Mouse (Mus musculus) CD4-positive, CD25-positive, alpha-beta regulatory T cell, adult 4 months (primary cell): ENCODE measurements around the gene Cdkn3. TPM values are rescaled to one million over a fixed set of nuclear protein-coding genes. Genes with fewer than 3 reads are reported as not detected.
"Not testable (repeated sequence)": the region's sequence is repeated elsewhere in the genome, so short reads cannot be mapped to it uniquely, and the experiment has no call there.

Experiments
- ATAC-seq: one replicate; pipeline ENCODE4 v1.8.0; 2017
- polyA plus RNA-seq, 2 experiments: library from polyadenylated mRNA; unstranded; fragments of 100-300 nt; shearing (Covaris generic); gene quantifications; one replicate each; pipeline ENCODE4 v1.2.1; 2017

Gene Cdkn3
- 10 to 100 TPM in 1 of 2 experiments, 1 to 10 TPM in 1; 6.0 to 11.7 TPM for polyA plus RNA-seq

DNA sequence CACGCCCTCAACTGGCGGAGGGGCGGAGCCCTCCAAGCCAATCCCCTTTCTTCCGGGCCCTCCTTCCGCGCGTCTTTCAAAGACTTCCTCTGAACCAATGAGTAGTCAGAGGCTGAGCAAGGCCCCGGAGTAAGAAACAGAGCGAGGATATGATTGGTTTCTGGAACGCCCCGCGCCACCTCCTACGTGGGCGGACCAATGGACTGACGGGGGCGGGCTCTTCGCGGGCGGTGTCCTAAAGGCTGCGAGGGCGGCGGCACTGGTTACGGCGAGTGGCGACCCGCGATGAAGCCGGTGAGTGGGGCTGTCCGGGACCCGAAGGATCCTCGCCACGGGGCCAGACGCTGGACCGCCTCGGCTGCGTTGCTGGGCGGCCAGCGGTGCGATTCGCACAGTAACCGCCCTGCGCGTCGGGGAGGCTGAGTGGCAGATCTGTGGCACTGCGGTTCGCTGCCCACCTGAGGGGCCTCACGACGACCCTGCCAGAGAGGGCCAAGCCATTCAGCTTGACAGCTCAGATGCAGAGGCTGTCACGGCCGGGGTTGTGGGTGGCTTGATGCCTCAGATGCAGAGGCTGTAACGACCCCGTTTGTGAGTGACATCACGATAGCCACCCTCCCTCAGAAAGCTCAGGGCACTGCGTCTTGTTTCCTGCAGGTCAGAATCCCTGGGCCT lies at the start of gene Cdkn3:
Gene Cdkn3 (plus strand): TSS at position 187 of the 675 bp plus-strand sequence.
- peak; percentile 100 for ATAC-seq

DNA sequence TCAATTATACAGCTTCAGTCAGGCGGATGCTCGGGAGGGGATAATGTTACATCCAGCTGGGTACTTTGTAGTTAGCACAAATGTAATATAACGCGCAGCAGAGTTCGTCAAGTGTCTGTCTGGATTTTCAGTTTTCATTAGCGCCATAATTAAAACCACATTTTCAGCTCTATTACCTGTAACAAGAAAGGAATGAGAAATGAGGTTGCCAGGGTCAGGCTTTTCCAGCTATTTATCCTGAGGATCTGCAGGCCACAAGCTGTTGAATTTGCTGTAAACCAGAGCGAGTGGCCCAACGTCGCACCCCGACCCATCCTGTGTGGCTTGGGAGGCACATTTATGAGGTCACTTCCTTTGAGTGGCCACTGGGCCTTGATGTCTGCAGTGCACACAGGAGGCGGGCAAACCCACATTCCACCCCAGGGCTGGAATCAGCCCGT lies 41.8 kb upstream of the Cdkn3 start:
- ATAC-seq = no peak

DNA sequence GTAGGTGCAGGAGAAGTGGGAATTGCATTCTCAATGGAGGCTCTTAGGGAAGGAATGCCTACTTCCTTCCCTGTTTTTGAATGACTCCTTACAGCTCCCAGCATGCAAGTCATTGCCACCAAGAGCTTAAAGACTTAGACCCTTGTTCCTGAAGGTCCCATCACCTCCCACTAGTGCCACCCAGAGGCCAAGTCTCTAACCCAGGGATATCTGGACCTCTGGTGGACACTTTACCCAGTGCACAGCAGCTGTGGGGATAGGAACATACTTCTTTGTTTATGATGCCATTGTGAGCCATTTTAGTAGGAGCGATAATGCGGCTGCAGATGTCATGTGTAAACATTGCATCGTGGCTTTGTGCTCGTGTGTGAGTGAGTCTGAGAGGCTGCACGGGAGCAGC lies 38.3 kb upstream of the Cdkn3 start:
- ATAC-seq = no peak

DNA sequence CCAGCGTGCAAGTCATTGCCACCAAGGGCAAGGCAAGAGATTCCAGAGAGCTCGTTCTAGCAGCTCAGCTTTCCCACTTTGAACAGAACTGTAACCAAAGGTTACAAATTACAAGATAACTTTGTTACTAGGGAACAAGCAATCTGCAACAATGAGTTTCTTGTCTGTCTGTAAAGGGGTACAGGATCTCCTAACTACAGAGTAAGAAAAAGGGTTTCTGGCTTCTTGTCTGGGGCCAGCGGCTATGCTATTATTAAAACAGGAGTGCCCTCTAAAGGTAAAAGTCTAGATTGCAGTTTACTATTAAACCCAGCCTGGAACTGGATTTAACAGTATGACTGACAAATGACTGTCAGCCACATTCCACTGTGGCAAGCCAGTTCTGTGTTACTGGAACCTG lies 36.5 kb upstream of the Cdkn3 start:
- ATAC-seq = no peak

DNA sequence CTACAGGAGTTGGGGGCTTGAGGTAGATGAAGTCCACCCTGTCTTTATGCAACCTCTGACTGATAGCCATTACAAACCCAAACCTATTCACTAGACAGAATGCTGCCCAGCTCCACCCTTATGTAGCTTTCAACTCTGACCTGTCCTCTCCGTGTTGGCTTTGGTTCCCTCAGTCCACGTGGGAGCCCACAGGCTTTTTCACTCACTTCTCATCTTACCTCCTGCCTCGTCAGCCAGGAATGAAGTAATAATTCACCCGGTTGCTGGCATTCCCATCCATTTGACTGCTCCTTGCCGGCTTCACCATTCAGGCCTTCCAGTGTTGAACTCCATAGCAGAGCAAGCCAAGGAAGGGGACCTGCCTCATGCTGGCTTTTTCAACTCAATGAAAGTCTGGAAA lies 35.4 kb upstream of the Cdkn3 start:
- ATAC-seq = no peak

DNA sequence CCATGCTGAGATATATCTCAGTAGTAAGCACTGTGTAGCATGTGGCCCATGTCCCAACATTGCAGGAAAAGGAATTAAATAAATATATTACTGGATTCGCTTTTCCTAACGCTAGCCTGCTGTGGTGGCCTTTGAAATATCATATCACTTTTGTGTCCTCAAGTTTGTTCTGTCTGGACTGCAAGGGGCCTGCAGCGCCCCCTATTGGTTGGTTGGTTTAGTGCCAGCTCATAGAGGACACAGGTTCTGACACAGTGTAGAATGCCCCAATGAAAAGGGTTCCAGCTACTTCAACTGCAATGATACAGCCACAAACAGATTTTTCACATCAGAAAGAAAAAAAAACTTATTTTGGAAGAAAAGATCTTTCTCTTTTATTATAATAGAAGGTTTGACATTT lies 34.6 kb upstream of the Cdkn3 start:
- ATAC-seq = no peak

DNA sequence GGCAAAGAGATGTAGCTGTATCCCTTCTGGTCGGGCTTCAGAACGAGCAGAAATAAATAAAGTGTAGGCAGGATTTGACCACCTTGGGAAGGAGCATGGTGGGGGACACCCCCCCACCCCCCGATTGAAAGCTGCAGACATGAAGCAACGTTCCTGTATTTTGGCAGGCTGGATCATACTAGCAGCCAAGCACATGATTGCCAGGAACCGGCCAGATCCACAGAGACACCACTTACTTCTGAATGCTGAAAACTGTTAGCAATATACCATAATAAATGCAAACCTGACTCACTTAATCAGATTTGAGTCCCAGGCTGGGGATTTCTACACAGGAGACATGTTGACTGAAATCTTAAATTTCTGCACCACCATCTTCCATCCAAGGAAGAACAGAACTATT lies 26.1 kb upstream of the Cdkn3 start:
- no peak for ATAC-seq

DNA sequence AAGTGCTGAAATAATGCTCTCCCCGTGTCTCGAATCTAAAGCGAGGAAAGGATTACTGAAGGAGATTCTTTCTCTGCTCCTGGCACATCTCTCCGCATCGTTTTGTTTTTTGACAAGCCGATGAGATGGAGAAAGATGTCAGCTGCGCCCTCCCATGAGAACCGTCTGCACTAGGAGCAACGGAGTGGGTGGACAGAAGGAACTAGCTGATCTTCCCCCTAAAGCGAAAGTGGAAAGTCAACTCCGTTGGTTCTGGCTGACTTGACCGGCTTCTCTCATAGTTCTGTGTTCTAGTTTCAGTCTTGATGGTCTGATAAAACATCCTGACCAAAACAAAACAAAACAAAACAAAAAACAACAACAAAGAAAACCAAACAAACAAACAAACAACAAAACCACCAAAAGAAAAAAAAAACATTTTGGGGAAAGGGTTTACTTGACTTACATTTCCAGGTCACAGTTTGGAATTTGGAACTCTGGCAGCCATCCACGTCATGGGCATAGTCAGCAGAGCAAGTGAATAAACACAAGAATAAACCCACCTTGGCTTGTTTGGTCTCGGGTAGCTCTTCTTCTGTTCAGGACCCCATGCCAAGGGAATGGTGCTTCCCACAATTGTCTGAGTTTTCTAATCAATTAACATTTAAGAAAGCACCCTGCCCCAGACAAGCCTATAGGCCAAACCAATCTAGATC lies 25.4 kb upstream of the Cdkn3 start:
- ATAC-seq = no peak

DNA sequence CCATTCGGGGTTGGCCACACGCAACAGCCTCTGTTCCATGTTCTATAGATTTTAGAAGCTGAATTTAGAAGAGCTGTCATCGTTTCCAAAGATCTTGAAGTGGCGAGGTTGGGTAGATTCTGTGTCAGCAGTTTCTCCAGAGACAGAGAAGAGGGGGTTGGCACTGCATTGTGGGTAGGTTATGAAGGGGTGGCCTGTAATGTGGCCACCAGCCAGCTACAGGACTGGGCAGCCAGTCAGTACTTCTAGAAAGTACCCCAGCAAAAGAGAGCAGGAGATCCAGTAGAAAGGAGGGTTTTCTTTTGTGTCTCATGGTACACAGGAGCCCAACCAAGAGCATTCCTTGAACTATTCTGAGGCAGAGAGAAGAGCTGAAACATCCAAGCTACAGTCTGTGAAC lies 24.0 kb upstream of the Cdkn3 start:
- no peak for ATAC-seq

DNA sequence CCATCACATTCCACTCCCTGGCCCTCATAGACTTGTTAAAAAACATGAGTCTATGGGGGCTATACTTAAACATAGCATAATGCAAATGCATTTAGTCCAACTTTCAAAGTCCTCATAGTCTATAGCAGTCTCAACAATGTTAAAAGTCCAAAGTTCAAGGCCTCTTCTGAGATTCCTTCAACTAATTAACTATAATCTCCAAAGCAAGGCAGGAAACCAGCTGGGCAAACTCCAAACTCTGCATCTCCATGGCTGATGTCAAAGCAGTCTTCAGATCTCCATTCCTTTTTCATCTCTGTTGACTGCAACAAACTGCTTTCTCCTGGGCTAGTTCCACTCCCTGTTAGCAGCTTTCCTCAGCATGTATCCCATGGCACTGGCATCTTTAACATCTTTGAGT lies 23.0 kb upstream of the Cdkn3 start:
- not testable (repeated sequence) for ATAC-seq

DNA sequence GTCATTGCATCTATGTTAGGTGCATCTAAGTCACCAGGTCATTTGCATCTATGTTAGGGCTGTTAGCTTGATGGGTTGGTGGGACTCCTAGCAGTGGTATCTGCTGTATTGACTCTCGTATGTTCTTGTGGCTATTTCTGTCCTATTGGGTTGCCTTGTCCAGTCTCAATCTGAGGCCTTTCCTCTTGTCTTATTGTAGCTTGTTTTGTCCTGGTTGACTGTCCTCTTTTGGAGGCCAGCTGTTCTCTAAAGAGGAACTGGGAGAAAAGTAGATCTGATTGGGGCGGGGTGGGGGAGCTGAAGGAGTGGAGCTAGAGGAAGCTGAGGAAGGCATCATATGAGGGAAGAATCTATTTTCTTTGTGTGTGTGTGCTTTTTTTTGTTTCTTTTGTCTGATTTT lies 17.7 kb upstream of the Cdkn3 start:
- ATAC-seq = no peak

DNA sequence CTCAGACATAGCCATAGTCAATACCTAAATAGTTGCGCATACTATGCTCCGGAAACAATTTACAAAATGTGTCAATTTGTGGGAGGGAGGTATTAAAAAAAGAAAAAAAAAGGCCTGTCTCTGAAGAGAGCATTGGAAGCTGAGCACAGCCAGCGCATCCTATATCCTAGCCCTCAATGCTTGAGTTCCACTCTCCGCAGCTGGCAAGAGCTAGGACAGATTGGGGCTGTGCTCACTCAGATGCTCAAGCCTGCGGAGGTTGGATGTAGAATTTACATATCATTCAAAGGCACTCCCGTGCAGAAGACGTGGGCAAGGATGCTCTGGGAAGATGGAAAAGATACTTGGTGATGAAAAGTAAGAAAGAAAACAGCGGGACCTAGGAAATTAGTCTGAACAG lies 14.9 kb upstream of the Cdkn3 start:
- no peak for ATAC-seq

DNA sequence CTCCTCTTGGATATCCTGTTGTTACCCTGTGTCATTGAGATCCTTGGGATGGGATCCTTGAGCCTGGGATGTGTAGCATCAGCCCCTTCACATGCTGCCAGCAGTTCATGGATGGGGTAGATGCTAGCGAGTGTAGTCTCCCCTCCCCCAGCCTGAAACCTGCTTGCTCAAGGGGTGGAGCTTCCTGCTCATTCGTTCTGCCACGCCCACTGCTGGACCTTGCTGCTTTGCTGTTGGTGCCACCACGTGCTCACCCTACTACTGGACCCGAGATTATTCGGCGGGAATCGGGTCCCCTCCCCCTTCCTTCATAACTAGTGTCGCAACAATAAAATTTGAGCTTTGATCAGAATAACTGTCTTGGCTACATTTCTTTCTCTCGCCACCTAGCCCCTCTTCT lies 6.0 kb upstream of the Cdkn3 start:
- not testable (repeated sequence) for ATAC-seq

DNA sequence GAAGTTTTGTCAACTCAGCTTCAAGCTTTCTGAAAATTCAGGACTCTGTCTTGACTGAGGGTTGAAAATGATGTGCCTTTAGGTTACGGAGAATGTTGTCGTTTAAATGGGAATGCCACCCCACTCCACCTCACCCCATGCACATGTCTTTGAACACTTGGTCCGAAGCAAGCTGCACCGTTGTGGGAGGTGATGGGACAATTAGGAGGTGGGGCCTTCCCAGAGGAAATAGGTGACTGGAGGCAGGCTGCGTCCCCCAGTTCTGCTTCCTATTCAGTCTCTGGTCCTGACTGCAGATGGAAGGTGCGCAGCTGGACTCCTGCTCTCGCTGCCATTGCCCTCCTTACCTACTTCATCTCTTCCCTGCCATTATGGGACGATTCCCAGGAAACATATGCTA lies 4.5 kb upstream of the Cdkn3 start:
- ATAC-seq = no peak

DNA sequence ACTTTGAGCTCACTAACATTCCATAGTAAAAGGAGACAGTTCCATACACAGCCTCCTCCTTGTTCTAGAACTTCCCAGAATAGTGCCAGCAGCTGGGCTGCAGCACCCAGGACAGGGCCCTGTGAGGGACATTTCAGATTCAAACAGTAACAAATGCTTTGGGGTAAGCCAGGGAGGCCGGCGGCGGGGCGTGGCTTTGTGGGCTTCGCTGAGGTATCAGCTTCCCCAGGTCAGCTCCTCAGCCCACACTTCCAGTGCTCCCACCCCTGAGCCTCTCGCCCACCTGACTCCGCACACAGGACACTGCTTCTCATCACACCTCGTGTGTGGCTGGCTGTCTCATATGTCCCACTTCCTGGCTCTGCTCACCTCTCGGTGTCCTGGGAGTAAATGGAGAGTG lies 2.6 kb upstream of the Cdkn3 start:
- no peak for ATAC-seq

DNA sequence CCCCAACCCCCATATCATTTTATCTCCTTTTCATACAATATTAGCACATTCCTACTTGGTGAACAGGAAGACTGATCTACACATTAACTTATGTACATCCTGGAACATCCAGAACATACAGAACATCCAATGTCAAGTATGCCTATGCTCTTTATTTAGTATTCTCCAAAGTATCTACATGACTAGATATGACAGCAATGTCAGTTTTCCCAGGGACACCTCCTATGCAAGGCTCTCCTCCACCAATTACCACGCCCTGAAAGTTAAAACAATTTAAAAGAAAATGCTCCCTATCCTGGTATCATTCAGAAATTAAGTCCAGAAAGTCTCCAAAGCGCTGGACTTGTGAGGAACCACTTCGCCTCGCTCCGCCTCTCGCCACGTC lies 379 bp upstream of the Cdkn3 start:
- ATAC-seq = peak; percentile 15

DNA sequence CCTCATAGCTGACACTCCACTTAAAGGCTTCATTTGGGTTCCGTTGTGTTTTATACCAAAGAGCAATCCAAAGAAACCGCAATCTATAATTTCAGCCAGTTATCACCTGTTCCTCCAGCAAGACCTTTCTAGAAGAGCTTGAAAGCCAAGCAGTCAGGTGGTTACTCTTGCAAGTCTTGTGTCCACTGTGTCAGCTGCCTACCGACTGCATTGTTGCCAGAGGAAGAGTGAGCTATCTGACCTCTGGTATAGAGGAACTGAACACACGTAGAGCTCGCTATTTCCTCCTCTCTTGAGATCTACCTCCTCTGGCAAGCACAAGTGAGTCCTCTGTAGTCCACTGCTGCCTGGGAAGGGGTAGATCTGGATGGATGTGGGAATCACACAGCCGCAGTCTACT lies 845 bp downstream of the Cdkn3 start:
- ATAC-seq = no peak

DNA sequence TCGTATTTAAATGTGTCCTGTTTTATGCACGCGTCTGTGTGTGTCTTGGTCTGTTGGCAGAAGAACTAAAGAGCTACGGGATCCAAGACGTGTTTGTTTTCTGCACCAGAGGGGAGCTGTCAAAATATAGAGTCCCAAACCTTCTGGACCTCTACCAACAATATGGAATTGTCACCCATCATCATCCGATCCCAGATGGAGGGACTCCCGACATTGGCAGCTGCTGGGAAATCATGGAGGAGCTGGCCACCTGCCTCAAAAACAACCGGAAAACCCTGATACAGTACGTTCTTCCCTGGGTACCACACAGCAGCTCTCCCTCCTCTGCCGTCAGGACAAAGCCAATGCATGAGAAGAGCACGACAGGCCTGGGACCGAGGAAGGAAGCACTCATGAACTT lies 6.8 kb downstream of the Cdkn3 start:
- ATAC-seq = no peak

DNA sequence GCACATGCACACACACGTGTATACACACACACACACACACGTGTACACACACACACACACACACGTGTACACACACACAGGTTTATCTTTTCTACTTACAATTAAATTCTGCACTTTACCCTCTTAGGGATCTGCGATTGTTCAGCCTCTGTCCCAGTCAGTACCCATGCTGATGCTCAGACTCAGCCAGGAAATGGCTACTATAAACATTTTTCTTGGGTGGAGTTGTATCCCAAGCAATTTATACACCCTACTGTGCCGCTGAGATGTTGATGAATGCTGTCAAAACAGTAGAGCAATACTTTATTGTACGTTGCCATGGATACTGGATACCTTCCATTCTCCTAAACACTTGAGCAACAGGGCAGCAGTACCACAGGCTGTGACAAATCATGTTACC lies 9.7 kb downstream of the Cdkn3 start:
- ATAC-seq = no peak

DNA sequence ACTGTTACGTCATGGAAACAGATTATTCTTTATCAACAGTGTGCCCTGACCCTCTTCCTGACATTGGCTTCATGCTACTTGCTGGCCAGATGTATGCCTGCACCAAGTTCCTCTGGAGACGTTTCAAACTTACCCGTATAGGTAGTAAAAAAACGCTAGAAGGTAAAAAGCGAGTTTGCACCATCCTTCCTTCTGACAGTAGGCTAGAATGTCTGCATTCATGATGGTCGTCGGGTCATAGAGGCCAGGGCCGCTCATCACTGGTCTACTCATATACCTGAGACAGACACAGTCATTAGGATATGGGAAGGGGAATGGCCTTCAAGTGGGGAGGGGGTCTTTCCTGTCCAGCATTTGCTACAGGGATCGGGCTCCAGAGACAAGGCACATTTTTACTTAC lies 18.4 kb downstream of the Cdkn3 start:
- ATAC-seq = no peak

DNA sequence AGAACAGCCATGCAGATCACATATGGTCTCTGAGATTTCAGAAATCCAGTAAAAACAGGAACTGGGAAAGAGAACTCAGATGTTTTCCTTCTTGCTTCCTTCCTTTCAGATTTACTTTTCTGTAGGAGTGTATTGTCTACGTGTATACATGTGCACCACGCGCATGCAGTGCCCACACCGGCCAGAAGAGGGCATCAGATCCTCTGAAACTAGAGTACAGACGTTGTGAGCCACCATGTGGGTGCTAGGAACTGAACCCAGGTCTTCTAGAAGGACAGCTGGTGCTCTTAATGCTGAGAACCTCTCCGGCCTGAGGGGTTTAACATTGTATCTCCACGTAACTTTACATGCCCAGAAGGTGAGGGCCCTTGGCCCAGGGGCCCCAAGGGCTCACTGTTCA lies 18.9 kb downstream of the Cdkn3 start:
- ATAC-seq = no peak

DNA sequence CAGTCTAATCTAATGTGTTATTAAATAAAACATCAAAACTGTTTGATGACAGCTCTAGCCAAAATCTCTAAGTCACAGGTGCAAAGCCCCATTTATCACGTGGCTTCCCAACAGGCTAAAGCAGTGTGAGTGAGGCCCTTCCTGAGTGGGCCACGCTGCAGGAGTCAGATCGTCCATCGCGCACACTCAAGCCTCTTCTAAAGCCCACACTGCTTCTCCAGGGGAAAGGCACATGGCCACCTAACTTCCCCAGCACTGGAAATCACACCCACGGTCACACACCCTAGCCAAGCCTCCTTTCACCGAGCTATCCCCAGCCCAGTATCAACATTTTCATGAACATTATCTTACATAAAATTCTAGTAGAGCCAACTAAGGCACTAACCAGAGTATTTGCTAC lies 20.7 kb downstream of the Cdkn3 start:
- no peak for ATAC-seq

DNA sequence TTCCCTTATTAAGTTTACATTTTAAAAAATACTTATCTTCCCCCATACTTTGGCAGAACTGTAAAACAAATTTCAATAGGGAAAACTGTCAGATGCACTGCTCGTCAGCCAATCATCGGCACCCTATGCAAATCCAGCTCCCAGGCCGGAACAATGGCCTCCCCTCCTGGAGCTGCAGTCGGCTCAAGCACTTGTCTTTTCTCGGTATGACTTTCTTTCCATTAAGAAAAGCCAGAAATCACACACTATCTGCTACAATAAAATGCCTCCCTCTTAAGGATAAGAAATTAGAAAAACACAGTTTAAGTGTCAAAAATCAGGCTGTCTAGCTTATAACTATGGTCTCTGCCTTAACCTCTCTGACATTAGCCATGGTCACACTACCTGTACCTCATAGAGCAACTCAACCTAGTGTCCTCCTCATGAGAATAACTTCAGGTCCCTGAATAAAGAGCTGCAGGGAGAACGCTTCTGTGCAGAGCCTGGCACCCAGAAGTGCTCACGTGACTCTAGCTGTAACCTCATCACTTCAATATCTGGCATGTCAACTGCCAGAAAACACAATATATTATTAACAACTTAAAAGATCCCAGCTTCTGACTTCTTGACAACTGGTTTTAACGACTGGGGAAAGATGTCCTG lies 22.0 kb downstream of the Cdkn3 start:
- no peak for ATAC-seq

DNA sequence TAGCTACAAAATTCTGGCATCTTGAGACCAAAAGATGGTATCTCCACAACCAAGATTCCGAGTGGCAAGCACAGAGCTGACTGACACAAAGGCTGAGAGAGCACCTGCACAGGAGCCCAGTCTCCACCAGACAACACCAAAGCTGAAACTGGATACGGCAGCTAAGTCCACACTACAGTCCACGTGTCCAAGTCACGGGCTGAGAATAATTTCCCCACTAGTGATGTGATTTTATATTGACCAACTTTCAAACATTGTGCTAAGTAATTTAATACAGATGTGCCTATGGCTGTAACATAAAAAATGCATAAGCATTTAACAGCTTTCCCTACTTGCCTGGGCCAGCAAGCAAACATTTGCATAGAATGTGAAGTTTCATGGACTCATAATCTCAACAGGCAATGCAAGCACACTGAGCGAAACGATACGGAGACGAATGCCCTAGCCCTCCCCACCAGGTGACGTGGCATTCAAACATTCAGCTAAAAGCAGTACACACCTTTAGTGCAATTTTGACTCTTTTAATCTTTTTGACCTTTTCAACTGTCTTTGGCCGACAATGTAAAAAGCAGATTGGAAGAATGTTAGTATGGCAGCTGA lies 23.1 kb downstream of the Cdkn3 start:
- no peak for ATAC-seq
